Mouse (Mus musculus) CH12F3 (cell line): ENCODE measurements around the gene Zfp64.
"Not testable (repeated sequence)": the region's sequence is repeated elsewhere in the genome, so short reads cannot be mapped to it uniquely, and the experiment has no call there.

ENCODE experiments used
- in situ Hi-C: fragments of 300-500 bp; cut with MboI; formaldehyde crosslinking; loops from 2 replicates; pipeline ENCODE4 v1.14.3; 2020; ENCODE audit warnings: low sequenced_read_pairs

Zfp64 gene

DNA sequence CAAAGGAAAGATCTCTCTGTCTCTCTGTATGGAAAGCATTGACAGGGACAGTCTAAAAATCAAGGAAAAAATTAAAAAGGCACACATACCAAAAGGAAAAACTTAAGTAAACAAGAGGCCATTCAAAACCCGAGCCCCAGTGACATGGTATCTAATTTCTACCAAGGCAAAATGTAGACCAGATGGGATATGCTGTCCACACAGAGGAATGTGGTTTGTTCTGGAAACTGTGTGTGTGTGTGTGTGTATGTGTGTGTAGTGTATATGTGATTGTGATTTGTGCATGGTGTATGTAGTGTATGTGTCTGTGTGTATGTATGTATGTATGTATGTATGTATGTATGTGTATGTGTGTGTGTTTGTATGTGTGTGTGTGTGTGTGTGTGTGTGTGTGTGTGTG, 100.6 kb downstream of the Zfp64 start:
- in situ Hi-C loops: no loop called here

DNA sequence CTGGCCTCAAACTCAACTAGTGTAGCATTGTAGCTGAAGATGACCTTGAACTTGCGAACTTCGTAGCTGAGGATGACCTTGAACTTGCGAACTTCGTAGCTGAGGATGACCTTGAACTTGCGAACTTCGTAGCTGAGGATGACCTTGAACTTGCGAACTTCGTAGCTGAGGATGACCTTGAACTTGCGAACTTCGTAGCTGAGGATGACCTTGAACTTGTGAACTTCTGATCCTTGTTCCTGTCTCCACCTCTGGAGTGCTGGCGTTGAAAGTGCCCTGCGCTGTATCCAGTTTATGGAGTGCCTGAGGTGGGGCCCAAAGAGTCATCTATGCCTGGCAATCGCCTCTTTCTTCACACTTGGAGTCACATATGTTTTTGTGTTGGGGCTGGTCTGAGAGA, 101.5 kb downstream of the Zfp64 start:
- in situ Hi-C loops: not testable (repeated sequence)

DNA sequence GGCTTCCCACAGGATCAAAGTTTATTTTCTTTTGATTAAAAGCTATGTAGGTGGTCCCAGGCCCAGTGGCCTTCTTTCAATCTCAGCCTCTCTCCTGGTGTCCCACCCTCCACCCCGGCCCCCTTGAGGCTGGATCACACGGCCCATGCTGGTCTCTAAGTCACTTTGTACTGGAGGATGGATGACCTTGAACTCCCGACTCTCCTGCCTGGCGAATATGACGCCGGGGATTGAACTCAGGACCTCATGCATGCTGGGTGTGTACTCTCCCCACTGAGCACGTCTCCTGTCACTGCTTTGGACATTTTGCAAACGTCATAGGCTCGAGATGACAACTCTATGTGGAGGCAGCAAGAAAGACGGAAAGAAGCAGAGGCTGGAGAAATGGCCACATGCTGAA, 103.8 kb downstream of the Zfp64 start:
- in situ Hi-C loops: no loop called here

DNA sequence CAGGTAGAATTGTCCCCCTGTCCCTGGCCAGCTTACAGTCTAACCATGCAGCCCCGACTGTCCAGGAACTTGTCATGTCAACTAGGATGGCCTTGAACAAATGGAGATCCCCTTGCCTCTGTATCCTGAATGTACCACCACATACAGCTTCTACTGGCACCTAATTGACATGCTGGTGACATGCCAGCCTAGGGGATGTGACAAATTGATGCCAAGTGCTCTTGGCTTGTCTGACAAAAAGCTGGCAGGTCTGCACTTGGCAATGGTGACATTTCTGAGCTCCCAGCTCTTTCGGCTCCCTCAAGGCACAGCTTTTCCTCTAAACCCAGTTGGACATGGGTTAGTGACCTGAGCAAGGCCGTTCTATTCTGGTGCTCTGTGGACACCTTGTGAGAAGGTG, 106.8 kb downstream of the Zfp64 start:
- in situ Hi-C loops: no loop called here

DNA sequence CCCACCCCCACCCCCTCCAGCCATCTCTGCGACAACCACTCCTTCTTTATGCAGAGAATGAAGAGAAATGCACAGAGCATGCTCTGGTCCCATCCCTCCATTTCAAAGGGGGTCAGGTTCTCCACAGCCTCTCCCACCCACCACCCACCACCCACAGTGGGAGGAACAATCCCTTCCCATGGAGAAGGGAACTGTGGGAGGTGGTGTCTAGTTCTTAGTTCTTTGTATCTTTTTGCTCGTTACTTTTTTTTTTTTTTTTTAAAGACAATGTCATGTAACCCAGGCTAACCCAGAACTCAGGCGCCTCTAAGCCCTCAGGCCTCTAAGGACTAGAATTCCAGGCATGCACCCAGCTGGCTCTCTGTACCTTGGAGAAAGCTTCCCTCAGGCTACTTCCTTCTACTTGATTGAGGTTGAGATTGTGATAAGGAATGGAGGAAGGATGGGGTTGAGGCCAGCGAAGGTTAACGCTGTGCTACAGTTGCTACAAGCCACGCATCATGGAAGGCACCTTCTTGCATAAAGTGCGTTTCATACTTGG, 109.1 kb downstream of the Zfp64 start:
- in situ Hi-C loops: no loop called here
